Mouse (Mus musculus) kidney, postnatal 4 days (tissue): ENCODE measurements around the gene Taf7l.

Experiments
- DNase-seq, 2 experiments: peaks; one replicate each; pipeline ENCODE4 v3.0.0; 2021; ENCODE audit warnings: mixed read lengths in 2 of 2

Gene Taf7l

DNA sequence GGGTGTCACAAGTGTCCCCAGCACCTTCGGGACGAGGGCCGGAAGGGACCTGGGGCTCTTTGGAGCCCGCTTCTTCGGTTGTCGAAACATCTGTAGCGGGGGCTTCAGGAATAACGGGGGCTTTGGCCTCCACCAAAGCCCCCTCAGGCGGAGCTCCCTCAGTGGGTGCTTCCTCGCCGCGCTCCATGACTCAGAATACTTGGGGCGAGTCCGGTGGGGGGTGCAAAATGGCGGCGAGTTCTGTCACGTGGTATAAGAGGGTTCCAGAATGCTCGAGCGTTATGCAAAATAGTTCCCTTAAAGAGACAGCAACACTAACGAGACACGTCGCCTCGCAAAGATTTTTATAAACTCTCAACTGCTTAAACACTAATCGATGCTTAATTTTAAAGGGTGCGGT lies at the start of gene Taf7l:
Gene Taf7l (minus strand): TSS at position 201 of the 400 bp plus-strand sequence.
- no peak for DNase-seq

GRCm38 (mm10) chrX:134525260-134525659 lies 49.0 kb upstream of the Taf7l start:
- no peak for DNase-seq

DNA sequence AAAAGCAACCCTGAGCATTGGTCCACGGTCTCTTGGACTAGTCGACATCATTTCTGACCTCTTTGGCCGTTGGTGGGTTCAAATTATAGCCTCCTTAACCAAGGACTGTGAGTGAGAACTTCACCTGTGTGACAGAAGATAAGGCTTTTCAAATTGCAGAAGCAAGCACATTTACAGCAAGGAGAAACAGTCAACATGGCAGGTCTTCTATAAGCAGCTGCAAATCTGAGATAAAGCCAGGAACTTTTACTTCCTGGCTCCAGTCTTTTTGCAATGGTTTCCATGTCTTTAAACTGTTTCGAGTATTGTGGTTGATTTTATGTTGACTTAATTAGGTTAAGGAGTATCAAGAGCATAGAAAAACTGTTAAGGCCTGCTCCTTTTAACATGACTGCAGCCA lies 47.5 kb upstream of the Taf7l start:
- DNase-seq, result no peak

DNA sequence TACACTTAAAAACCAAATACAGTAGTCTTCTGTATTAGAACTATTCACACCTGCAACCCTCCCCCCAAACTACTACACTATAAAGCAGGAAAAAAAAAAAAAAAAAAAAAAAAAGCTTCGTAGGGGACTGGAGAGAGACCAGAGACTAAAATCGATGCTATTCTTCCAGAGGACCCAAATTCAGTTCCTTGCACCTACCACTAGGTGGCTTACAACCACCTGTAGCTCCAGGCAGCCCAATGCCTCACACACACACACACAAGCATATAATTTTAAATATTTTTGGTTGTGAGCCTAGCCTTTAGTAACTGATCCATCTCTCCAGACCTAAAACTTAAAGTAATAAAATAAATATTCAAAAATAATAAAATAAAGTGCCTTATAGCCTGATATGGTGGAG lies 33.2 kb upstream of the Taf7l start:
- DNase-seq, result no peak

GRCm38 (mm10) chrX:134507977-134508376 lies 31.7 kb upstream of the Taf7l start:
- DNase-seq, result no peak

- no peak for DNase-seq
Observed at GRCm38 (mm10) chrX:134500651-134501050, 24.4 kb upstream of the Taf7l start.

DNA sequence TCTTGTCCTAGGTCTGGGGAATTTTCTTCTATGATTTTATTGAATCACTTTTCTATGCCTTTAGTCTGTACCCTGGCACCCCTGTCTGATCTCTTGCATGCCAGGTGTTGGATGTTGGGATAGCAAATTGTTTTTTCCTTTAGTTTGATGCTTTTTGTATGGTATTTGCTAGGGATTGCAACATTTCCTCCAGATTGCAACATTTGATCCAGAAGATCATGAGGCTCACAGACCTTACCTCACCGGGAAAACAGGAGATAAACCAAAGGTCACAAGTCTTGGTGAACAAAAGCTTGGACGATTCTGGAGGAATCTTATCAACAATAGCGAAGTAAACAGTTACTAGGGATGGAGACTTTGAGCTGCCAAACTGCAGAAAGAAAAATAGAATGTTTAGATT lies 5.4 kb upstream of the Taf7l start:
- no peak for DNase-seq

GRCm38 (mm10) chrX:134474988-134475710 lies 1.1 kb downstream of the Taf7l start:
- no peak for DNase-seq

DNA sequence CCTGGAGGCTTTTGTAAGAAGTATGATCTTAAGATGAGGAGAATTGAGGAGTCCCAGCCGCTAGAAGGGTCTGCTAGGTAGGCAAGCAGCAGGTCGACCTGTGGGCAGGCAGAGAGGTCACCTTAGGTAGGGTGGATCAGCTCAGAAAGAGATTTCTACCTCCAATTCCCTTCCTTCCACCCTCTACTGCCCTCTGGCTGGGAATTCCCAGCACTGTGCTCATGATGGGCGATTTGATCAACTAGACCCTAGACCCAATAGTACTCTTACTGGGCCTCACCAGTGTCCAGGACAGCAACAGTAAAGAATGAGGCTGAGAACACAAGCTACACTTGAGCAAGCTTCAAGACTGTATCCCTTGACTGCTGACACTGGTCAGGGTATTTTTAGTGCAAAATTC lies 49.0 kb downstream of the Taf7l start:
- no peak for DNase-seq

DNA sequence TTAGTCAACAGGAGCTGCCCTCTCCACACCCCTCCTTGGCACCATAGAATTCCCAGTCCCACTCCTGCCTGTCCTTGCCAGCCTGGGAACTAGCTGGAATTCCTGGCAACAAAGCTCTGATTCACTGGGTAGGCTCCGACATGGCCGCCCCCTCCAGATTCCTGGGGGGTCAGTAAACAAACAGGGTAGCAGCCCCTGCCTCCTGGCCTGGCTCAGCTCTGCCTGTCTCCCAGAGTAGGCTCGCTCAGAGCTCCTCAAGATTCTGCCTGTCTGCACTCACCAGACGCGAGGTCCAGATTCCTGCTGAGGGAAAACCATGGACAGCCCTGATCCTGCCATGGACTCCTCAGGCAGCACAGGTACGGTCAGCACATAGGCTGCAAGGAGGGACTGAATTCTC lies 49.5 kb downstream of the Taf7l start:
- no peak for DNase-seq

GRCm38 (mm10) chrX:134425798-134426197 lies 50.5 kb downstream of the Taf7l start:
- no peak for DNase-seq

DNA sequence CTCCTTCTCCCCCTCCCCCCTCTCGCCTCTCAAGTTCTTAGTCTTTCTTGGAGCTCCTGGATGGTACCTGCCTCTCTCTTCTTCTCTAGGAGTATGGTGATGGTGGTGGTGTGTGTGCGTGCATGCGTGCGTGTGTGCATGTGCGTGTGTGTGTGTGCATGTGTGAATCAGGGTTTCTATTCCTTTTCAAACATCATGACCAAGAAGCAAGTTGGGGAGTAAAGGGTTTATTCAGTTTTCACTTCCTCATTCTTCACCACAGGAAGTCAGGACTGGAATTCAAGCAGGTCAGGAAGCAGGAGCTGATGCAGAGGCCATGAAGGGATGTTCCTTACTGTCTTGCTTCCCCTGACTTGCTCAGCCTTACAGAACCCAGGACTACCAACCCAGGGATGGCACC lies 52.0 kb downstream of the Taf7l start:
- no peak for DNase-seq

DNA sequence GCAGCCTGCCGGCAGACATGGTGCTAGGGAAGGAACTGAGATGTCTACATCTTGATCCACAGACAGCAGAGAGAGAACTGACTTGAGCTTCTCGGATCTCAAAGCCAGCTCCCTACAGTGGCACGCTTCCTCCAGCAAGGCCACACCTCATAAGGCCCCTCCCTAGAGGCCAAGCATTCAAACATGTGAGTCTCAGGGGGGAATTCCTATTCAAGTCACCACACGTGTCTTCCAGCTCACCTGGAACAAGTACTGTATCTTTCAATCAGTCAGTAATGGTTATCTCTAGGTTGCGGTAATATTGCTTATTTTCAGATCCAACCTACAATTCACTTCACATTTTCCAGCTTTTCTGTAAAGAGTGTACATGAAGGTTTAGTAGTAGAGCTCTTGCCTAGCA lies 56.2 kb downstream of the Taf7l start:
- no peak for DNase-seq

DNA sequence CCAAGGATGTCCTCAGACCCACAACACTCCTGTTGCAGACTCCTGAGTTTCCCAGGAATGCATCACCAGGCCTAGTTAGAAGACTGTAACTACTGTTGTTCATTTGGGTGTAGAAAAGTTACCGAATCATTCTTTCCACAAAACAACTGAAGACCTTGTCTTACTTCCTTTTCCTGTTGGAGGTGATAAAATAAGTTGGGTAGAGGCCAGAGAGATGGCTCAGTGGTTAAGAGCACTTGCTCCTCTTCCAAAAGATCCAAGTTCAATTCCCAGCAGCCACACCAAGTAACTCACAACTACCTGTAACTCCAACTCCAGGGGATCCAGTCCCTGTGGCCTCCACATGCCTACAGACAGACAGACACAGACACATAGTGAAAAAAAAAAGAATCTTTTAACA lies 64.2 kb downstream of the Taf7l start:
- no peak for DNase-seq
